Mouse (Mus musculus) brain, embryonic 14.5 days (tissue): Measurements from ENCODE around the gene Wbp1.

Experiments
- CTCF ChIP-seq: fragments of 200-500 bp; IDR thresholded peaks from 2 replicates; pipeline ENCODE4 v1.5.1; 2012; ENCODE audit warnings: inconsistent platforms, mild to moderate bottlenecking, moderate library complexity, borderline replicate concordance; ENCODE audit not compliant: insufficient read depth, insufficient read length; ENCODE audit errors: extremely low read depth
- POLR2A ChIP-seq: fragments of 200-500 bp; IDR thresholded peaks from 2 replicates; pipeline ENCODE4 v1.6.1; 2012; ENCODE audit warnings: mild to moderate bottlenecking, inconsistent platforms, borderline replicate concordance; ENCODE audit not compliant: poor library complexity, insufficient read depth, insufficient read length, severe bottlenecking; ENCODE audit errors: extremely low read depth

GRCm38 (mm10) chr6:83132176-83132919, 11.0 kb upstream of the Wbp1 start:
- TF ChIP-seq CTCF (no peak), POLR2A (no peak)
